Mouse (Mus musculus) erythroblast, embryonic 14.5 days (primary cell): ENCODE data around the gene Golph3l. TPM values are rescaled to one million over a fixed set of nuclear protein-coding genes. Genes with fewer than 3 reads are reported as not detected.

Source experiments
- H3K27me3 ChIP-seq: 2 replicates; pipeline ENCODE4 v1.6.1; 2012; ENCODE audit warnings: inconsistent platforms; ENCODE audit not compliant: control insufficient read depth
- H3K36me3 ChIP-seq: 2 replicates; pipeline ENCODE4 v1.6.1; 2012; ENCODE audit warnings: mild to moderate bottlenecking, inconsistent platforms; ENCODE audit not compliant: control insufficient read depth
- H3K4me1 ChIP-seq: 2 replicates; pipeline ENCODE4 v1.6.1; 2012; ENCODE audit warnings: inconsistent platforms; ENCODE audit not compliant: control insufficient read depth
- H3K4me3 ChIP-seq: replicated peaks from 2 replicates; pipeline ENCODE3; 2012; ENCODE audit warnings: moderate library complexity, mild to moderate bottlenecking, inconsistent platforms
- H3K9me3 ChIP-seq: 2 replicates; pipeline ENCODE4 v1.6.1; 2012; ENCODE audit warnings: low read length, inconsistent platforms, mixed read lengths; ENCODE audit not compliant: control insufficient read depth
- GATA1 ChIP-seq: IDR thresholded peaks from 2 replicates; pipeline ENCODE4 v1.6.1; 2012; ENCODE audit warnings: low read length, inconsistent platforms, mixed read lengths
- TAL1 ChIP-seq: IDR thresholded peaks from 3 replicates; pipeline ENCODE4 v1.6.1; 2012; ENCODE audit warnings: low read length, inconsistent platforms, mixed read lengths
- polyA plus RNA-seq: library from polyadenylated mRNA; stranded (reverse); fragments of >175 nt; gene quantifications from 2 replicates; pipeline ENCODE4 v1.2.3, GENCODE M21; 2012

The Golph3l gene
- polyA plus RNA-seq, 1 experiment = 0.99 TPM

- no peaks in the 10 kb centered on the region for H3K9me3 ChIP-seq
- TF ChIP-seq GATA1 = peak; percentile 37; the same call in 1 of the 2 replicates
- TF ChIP-seq TAL1 = peak; percentile 58; the same call in 2 of the 3 replicates
- no peaks in the 10 kb centered on the region for H3K27me3 ChIP-seq
- peaks cover 92% of the 10 kb centered on the region for H3K4me1 ChIP-seq
- H3K36me3 ChIP-seq = peaks cover 96% of the 10 kb centered on the region
- H3K4me3 ChIP-seq = peak overlapping the region; percentile 21
These were observed 77.5 kb downstream of the Golph3l start for GRCm38 (mm10) chr3:95666124-95666844.

DNA sequence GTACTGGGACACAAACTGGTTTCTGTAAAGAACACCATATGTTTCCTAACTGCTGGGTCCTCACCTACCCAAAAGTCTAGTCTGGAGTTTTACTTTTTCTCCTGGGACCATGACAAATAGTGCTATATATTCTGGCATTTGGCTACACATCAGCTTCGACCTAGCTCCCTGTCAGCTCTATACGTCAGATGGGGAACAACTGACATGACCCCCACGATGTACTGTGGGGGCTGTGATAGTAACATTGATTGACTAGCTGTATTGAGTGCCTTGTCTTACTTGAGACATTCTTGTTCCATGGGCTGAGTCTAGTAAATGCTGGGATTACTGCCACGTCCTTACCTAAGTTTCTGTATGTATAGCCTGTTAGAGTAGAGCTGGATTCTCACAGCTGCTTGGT, 78.8 kb downstream of the Golph3l start:
- TF ChIP-seq TAL1 (no peak), GATA1 (no peak)
- no peaks in the 10 kb centered on the region for H3K9me3 ChIP-seq
- no peaks in the 10 kb centered on the region for H3K27me3 ChIP-seq
- no peak overlapping the region for H3K4me3 ChIP-seq
- peaks cover 92% of the 10 kb centered on the region for H3K4me1 ChIP-seq
- H3K36me3 ChIP-seq = peaks cover 96% of the 10 kb centered on the region

DNA sequence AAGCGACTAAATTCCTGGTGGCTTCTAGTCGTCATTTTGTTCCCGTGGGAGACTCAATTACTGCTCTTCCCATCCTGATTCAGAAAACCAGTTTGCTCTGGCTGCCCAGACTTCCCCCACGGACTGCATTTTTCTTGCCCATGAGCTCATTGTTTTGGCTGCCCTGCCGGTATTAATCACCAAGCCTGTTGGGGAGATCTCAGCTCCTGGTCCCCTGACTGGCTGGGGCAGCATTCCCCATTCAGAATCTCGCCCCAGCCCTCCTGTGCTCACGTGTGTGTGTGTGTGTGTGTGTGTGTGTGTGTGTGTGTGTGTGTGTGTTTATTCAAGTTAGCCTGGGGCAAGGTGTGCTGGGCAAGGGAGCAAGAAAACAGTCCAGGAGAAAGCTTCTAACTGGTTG, 79.3 kb downstream of the Golph3l start:
- Histone ChIP-seq H3K27me3 (no peaks in the 10 kb centered on the region), H3K9me3 (no peaks in the 10 kb centered on the region), H3K4me1 (peaks cover 92% of the 10 kb centered on the region), H3K4me3 (peak overlapping the region; percentile 15), H3K36me3 (peaks cover 96% of the 10 kb centered on the region)
- TF ChIP-seq GATA1 (no peak), TAL1 (no peak)

Other genes starting within 250 kb of the Golph3l start
- 0.42 and 0.62 TPM in 2 replicates for gene Setdb1, start 231.7 kb upstream of the Golph3l start, polyA plus RNA-seq
- gene 4930558C23Rik, start 186.1 kb upstream of the Golph3l start, polyA plus RNA-seq = not detected in 2 replicates
- 1.5 and 2.0 TPM in 2 replicates for gene Arnt, start 154.5 kb upstream of the Golph3l start, polyA plus RNA-seq
- gene Ctsk, start 89.7 kb upstream of the Golph3l start, polyA plus RNA-seq = not detected in 2 replicates
- 0.04 and 0.07 TPM in 2 replicates for gene Ctss, start 62.1 kb upstream of the Golph3l start, polyA plus RNA-seq
- not detected in 2 replicates for gene Hormad1, start 29.3 kb upstream of the Golph3l start, polyA plus RNA-seq
- gene Ensa, start 36.1 kb downstream of the Golph3l start, polyA plus RNA-seq = 2.8 and 4.2 TPM in 2 replicates
- gene Mcl1, start 69.9 kb downstream of the Golph3l start, polyA plus RNA-seq = 31.1 and 36.9 TPM in 2 replicates
- 0.22 TPM in 1 of 2 replicates, not detected in the other for gene Adamtsl4, start 99.0 kb downstream of the Golph3l start, polyA plus RNA-seq
- 0.59 and 0.89 TPM in 2 replicates for gene Ecm1, start 150.6 kb downstream of the Golph3l start, polyA plus RNA-seq
- 1.7 and 2.6 TPM in 2 replicates for gene Tars2, start 171.3 kb downstream of the Golph3l start, polyA plus RNA-seq
- 0.52 and 0.66 TPM in 2 replicates for gene Rprd2, start 229.9 kb downstream of the Golph3l start, polyA plus RNA-seq